Mouse (Mus musculus) regulatory T cell (primary cell): Measurements from ENCODE around the gene Prss41.

Source experiments
- in situ Hi-C: fragments of 300-600 bp; cut with MboI, MseI; formaldehyde crosslinking; loops from one replicate; pipeline ENCODE4 v1.15.1; 2025; ENCODE audit warnings: high pct_unique_total_duplicates

The Prss41 gene

GRCm38 (mm10) chr17:23828271-23829001, 15.5 kb downstream of the Prss41 start:
- in situ Hi-C loops = no loop called here

GRCm38 (mm10) chr17:23825591-23825990, 18.4 kb downstream of the Prss41 start:
- in situ Hi-C loops = no loop called here

- in situ Hi-C loops = no loop called here
These were observed 20.4 kb downstream of the Prss41 start for GRCm38 (mm10) chr17:23823614-23824013.

GRCm38 (mm10) chr17:23823018-23823417, 21.0 kb downstream of the Prss41 start:
- in situ Hi-C loops = no loop called here

GRCm38 (mm10) chr17:23822094-23822493, 21.9 kb downstream of the Prss41 start:
- in situ Hi-C loops = no loop called here

GRCm38 (mm10) chr17:23820731-23821130, 23.2 kb downstream of the Prss41 start:
- in situ Hi-C loops = no loop called here

- in situ Hi-C loops = loop anchor here (5.0 kb wide), 1 partner anchor 42 kb away; no protein-coding TSS in a partner anchor
These were observed 24.7 kb downstream of the Prss41 start for GRCm38 (mm10) chr17:23819235-23819634.

GRCm38 (mm10) chr17:23818579-23818978, 25.4 kb downstream of the Prss41 start:
- in situ Hi-C loops = loop anchor here (5.0 kb wide), 1 partner anchor 41 kb away; no protein-coding TSS in a partner anchor

GRCm38 (mm10) chr17:23815641-23816040, 28.3 kb downstream of the Prss41 start:
- in situ Hi-C loops = loop anchor here (5.0 kb wide), 1 partner anchor 38 kb away; no protein-coding TSS in a partner anchor

GRCm38 (mm10) chr17:23807918-23808317, 36.1 kb downstream of the Prss41 start:
- in situ Hi-C loops = no loop called here

GRCm38 (mm10) chr17:23806867-23807266, 37.1 kb downstream of the Prss41 start:
- in situ Hi-C loops = no loop called here

- in situ Hi-C loops = no loop called here
These were observed 39.4 kb downstream of the Prss41 start for GRCm38 (mm10) chr17:23804426-23805085.

- in situ Hi-C loops = no loop called here
These were observed 40.5 kb downstream of the Prss41 start for GRCm38 (mm10) chr17:23803366-23804041.

GRCm38 (mm10) chr17:23802746-23803365, 41.1 kb downstream of the Prss41 start:
- in situ Hi-C loops = no loop called here

- in situ Hi-C loops = no loop called here
These were observed 42.3 kb downstream of the Prss41 start for GRCm38 (mm10) chr17:23801627-23802026.

- in situ Hi-C loops = no loop called here
These were observed 46.7 kb downstream of the Prss41 start for GRCm38 (mm10) chr17:23797316-23797715.

- in situ Hi-C loops = no loop called here
These were observed 48.6 kb downstream of the Prss41 start for GRCm38 (mm10) chr17:23795323-23795722.

- in situ Hi-C loops = no loop called here
These were observed 53.0 kb downstream of the Prss41 start for GRCm38 (mm10) chr17:23791079-23791357.

- in situ Hi-C loops = no loop called here
These were observed 53.5 kb downstream of the Prss41 start, which contains the start of gene Srrm2 for GRCm38 (mm10) chr17:23790269-23791078. Gene Srrm2, plus strand, starts transcription at chr17:23790532.

- in situ Hi-C loops = loop anchor here (5.0 kb wide), 1 partner anchor 177 kb away; no protein-coding TSS in a partner anchor
These were observed 54.2 kb downstream of the Prss41 start for GRCm38 (mm10) chr17:23789749-23790268.

GRCm38 (mm10) chr17:23788973-23789372, 55.0 kb downstream of the Prss41 start:
- in situ Hi-C loops = loop anchor here (5.0 kb wide), 1 partner anchor 178 kb away; no protein-coding TSS in a partner anchor
